Mouse (Mus musculus) spleen, embryonic (tissue): Measurements from ENCODE around the gene Tjp3.

ENCODE experiments used
- CTCF ChIA-PET: fragments of 350-600 bp; sonication (Branson Sonifier 250); formaldehyde crosslinking; loops from one replicate; lab custom pipeline; 2022; lab: Charles Lee

Gene Tjp3

DNA sequence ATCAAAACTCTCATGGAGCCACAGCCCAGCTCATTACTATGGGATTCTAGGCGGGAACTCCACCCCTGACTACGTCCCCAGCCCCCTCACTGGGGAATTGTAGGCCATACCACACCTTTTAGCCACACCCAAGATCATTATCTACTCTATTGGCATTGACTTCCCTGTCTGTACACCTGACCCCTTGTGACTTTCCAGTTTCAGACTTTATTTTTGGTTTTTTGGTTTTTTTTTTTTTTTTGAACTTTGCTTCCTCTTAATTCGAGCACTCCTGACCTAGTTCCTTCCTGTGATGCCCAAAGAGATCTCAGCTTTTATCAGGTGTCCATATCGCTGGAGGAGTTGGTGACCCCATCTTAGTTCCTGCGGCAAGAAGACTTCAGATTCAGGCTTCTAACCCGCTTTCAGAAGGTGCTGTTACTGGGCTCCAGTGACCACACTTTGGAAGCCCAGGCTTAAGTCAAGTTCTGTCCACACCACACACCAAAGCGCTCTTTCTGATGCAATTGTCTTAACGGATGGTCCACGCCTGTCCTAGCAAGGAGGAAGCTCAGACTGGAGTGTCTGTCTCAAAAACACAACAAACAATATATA lies at the start of gene Tjp3:
TSS of gene Tjp3 (minus strand) at position 71 of the 594 bp plus-strand sequence.
- CTCF ChIA-PET, result interaction anchor here (0.7 to 1.8 kb wide), 3 partner anchors 10 to 249 kb away, joined by 3 to 13 read pairs (median 7); no protein-coding TSS in a partner anchor

GRCm38 (mm10) chr10:81340551-81341332 lies 49.4 kb upstream of the Tjp3 start:
- CTCF ChIA-PET, result interaction anchor here (0.6 to 1.1 kb wide), 3 partner anchors 26 to 293 kb away, joined by 3 to 8 read pairs (median 4); no protein-coding TSS in a partner anchor

GRCm38 (mm10) chr10:81336558-81336957 lies 45.2 kb upstream of the Tjp3 start:
- CTCF ChIA-PET, result no interaction called here

DNA sequence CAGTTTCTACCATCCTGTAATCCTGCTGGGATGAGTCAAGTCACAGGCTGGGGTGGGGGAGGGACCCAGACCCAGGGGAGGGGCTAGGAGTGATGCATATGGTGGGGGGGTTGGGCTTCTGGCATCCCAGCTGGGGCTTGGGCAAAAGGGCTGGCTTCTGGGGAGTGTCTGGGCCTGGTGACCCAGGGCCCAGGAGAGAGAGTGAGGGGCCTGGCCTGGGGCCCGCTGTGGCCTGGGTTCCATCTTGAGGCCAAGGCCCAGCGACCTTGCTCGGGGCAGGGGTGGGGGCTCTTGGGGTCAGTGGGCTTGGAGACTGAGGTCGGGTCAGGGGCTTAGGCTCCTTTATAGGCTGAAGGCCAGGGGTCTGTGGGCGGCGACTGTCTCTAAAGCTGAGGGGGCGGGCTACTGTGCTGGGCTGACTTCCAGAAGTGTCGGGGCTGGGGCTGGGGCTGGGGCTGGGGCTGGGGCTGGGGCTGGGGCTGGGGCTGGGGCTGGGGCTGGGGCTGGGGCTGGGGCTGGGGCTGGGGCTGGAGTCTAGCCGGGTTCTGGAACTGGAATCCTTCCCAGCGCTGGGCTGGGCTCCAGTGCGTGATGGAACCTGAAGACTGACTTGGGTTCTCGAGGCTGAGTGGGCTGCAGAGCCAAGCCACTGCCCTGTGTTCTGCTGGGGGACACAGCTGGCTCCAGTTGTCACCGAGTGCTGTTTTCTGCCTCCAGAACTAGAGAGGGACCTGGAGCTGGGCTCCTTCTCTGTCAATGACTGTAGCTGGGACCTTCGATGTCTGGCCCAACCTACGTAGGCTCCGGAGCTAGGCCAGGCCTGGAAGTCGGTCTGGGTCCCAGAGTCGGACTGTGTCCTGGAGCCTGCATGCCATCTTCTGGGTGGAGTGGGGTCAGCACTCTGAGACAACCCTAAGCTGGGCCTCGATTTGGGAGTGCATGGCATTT lies 44.3 kb upstream of the Tjp3 start:
- CTCF ChIA-PET, result no interaction called here

DNA sequence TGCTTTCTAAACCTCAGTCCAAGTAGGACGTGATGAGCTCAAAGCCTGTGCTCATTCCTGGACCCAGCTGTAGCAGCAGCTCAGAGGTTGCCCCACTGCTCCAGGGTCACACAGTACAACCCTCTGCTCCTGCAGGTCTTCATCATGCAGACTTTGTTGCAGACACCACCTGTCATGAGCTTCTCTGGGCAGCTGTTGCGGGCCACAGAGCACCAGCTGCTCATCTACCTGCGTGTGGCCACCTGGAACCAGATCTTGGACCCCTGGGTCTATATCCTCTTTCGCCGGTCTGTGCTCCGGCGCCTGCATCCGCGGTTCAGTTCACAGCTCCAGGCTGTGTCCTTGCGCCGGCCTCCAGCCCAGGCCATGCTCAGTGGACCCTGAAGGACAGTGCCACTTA lies 42.9 kb upstream of the Tjp3 start:
- CTCF ChIA-PET, result no interaction called here

- CTCF ChIA-PET, result interaction anchor here (0.6 kb wide), 1 partner anchor 1557 kb away, joined by 4 read pairs; no protein-coding TSS in a partner anchor
These were observed 40.9 kb upstream of the Tjp3 start for GRCm38 (mm10) chr10:81332277-81332676.

DNA sequence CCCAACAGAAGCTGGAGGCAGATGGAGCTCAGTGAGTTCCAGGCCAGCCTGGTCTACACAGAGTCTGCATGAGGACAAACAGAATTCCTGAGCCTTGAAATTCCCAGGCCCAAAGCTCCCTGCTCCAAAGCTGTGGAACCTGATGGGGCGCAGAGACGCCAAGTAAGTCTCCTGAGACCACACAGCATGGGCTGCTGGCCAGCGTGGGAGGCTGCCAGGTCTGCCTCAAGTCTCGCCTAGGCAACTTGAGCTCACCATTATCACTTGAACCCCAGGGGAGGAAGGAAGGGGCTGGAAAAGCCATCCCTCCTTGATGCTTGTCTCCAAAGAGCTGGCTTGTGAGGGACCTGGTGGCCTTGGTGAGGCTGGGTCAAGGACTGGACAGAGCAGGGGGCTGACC lies 38.6 kb upstream of the Tjp3 start:
- CTCF ChIA-PET, result interaction anchor here (1.3 kb wide), 1 partner anchor 9 kb away, joined by 3 read pairs; no protein-coding TSS in a partner anchor

DNA sequence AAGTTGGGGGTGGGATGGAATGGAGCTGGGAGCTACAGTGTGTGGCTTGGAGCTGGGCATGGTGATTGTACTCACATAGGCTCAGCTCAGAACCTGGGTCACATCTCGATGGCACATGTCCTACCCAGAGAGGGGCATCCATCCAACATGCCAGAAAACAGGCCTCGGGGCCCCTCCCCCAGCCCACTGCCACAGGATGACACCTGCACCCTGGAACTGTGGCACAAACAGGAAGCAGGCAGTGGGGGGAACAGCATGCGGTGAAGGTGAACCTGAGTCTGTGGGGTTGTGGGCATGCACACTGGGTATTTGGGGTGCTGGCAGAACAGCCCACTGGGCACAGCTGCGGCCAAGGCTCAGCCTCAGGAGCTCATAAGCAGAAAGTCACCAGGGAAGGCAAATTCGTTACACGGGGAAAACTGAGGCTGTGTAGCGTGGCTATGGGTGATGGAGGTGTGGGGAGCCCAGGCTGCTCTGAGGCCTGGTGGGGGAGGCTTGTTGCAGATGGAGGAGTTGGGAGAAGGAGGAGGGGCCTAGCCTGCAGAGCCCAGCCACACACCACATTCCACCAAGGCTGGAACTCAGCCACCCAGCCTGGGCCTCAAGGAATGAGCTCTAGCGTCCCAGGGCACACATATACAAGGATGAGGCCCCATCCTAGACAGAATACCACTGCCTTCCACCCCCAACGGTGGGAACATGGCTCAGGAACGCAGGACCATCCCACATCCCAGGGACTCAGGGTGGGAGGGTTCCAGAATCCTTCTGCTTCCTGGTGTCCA lies 38.0 kb upstream of the Tjp3 start:
- CTCF ChIA-PET, result interaction anchor here (1.3 kb wide), 1 partner anchor 10 kb away, joined by 3 read pairs; no protein-coding TSS in a partner anchor

DNA sequence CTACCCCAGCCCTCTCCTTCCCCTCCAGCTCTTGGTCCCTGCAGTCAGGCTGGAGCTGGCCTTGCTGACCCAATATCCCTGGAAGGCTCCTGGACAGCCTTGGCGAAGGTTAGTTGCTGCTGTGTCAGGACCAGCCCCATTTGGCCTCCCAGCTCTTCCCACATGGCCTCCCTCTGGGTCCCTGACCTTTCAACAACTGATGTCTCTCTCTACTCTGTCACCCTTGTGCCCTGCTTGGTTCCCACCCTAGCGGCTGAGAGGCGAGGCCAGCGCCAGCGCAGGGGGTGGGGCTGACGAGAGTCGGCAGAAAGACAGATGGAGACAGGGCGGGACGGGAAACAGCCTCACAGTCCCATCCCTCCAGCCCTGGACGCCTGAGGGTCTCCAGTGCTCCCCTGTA lies 37.0 kb upstream of the Tjp3 start, which contains the start of gene Tbxa2r:
TSS of gene Tbxa2r (plus strand) at position 346 of the 400 bp plus-strand sequence.
- CTCF ChIA-PET, result no interaction called here

DNA sequence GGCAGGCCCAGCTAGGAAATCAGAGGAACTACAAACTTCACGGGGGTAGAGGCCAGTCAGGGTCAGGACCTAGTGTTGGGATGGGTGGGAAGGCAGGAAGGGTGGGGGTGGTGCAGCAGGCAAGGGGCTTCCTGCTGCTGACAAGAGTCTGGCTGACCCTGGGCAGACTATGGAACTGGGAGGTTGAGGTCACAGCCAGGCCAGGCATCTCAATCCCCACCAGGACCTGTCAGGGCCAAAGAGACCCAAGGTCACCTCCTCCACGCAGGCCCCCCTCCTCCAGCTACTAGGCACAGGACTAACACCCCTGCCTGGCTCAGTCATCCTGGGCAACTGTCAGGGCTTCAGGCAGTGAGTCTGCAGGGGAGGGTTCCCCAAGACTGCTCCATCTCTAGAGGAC lies 36.6 kb upstream of the Tjp3 start:
- CTCF ChIA-PET, result interaction anchor here (0.6 kb wide), 1 partner anchor 39 kb away, joined by 7 read pairs; no protein-coding TSS in a partner anchor

GRCm38 (mm10) chr10:81326858-81327257 lies 35.5 kb upstream of the Tjp3 start:
- CTCF ChIA-PET, result no interaction called here

- CTCF ChIA-PET, result no interaction called here
These were observed 34.4 kb upstream of the Tjp3 start for GRCm38 (mm10) chr10:81325781-81326180.

DNA sequence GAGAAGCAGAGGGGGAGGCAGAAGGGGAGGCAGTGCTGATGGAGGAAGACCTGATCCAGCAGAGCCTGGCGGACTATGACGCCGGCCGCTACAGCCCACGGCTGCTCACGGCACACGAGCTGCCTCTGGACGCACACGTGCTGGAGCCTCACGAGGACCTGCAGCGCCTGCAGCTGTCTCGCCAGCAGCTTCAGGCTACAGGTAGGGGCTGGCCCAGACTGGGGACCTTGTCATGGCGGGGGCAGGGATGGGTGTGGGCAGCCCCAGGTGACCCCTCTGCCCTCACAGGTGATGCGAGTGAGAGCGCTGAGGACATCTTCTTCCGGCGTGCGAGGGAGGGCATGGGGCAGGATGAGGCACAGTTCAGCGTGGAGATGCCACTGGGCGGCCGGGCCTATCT lies 33.8 kb upstream of the Tjp3 start:
- CTCF ChIA-PET, result interaction anchor here (0.5 kb wide), 1 partner anchor 706 kb away, joined by 4 read pairs; no protein-coding TSS in a partner anchor

DNA sequence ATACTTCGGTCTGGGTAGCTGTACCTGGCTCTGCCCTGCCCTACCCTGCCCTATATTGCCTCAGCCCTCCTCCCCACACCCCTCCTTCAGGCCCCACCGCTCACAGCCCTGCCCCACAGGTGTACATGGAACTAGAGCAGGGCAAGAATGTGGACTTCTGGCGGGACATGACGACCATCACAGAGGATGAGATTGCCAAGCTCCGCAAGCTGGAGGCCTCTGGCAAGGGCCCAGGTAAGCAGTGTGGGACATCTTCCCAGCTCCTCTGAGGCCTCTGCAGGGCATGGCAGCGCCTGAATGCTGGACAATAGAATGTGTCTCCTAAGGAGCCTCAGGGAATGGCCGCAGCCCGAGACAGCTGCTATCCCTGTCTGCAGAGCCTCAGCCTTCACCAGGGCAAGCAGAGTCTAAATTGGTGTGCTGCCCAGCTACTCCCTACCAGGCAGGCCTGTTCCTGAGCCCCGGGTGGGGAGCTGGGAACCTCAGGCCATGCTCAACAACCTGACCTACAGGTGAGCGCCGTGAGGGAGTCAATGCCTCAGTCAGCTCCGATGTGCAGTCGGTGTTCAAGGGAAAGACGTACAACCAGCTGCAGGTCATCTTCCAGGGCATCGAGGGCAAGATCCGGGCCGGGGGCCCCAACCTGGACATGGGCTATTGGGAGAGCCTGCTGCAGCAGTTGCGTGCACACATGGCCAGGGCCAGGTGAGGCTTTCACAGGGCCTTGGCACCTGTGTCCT lies 32.6 kb upstream of the Tjp3 start:
- CTCF ChIA-PET, result no interaction called here

DNA sequence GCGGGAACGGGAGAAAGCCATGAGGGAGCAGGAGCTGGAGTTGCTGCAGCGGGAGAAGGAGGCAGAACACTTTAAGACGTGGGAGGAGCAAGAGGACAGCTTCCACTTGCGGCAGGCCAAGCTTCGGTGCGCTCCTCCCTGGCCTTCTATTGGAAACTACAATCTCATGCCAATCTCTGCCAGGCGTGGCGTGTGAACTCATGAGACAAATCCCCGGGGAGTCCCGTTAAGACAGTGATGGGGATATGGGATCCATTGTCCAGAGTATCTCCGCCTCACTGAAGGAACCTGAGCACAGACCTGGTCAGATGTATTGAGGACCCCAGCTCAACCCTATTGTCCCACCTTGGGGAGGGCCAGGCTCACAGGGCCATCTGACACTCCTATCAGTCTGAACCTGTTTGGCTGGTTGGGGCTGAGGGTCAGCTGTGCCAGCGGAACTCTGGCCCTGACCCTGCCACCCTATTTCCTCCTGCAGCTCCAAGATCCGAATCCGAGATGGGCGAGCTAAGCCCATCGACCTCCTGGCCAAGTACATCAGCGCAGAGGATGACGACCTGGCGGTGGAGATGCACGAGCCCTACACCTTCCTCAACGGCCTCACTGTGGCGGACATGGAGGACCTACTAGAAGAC lies 31.9 kb upstream of the Tjp3 start:
- CTCF ChIA-PET, result interaction anchor here (0.6 kb wide), 1 partner anchor 45 kb away, joined by 3 read pairs; no protein-coding TSS in a partner anchor

DNA sequence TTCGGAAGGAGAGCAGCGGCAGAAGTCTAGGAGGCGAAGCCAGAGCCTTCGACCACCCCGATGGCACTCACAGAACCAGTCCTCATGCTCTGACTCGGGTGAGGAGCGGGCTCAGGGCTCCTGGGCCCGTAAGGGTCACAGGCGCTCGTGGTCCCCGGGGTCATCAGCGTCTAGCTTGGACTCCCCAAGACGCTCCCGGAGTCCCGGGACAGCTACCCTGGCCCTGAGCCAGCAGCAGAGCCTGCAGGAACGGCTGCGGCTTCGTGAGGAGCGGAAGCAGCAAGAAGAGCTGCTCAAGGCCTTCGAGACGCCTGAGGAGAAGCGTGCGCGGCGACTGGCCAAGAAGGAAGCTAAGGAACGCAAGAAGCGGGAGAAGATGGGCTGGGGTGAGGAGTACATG lies 31.1 kb upstream of the Tjp3 start:
- CTCF ChIA-PET, result no interaction called here

GRCm38 (mm10) chr10:81321436-81321835 lies 30.1 kb upstream of the Tjp3 start:
- CTCF ChIA-PET, result no interaction called here

DNA sequence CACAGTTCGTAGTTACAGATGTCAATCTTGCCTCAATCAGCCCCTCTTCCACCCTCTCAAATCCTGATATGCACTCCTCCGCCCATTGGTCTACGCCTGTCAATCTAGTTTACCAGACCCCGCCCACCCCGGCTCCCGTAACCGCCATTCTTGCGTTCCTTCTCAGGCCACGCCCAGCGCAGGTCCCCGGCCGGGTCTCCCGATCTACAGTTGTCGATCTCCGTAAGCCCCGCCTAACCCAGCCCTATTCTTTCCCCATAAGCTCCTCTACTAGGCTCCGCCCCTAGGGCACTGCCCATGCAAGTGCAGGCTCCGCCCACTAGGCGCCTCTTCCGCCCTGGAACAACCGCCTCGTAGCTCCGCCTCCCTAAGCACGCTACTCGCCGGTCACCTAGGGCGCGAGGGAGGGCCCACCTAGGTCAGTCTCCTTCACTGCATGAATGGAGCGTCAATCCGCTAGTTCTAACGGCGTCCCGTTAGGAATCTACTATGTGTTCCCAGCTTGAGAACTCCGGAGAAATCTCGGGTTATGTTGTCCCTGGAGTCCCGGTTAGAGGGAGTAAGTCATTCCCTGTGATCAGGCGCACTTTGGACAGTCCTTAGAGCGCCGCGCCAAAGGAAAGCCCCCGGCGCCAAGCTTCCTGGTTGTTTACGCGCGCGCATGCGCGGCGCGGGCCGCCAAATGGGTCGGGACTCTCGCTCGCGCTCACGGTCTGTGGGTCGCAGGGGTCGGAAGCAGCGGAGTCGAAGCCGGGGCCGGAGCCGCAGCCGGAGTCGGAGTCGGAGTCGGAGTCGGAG lies 29.4 kb upstream of the Tjp3 start, which contains the start of gene Cactin:
TSS of gene Cactin (plus strand) at position 554 of the 798 bp plus-strand sequence.
- CTCF ChIA-PET, result interaction anchor here (2.0 kb wide), 1 partner anchor 16 kb away, joined by 5 read pairs; no protein-coding TSS in a partner anchor
